Mouse (Mus musculus) left cerebral cortex, postnatal 4 days (tissue): Measurements from ENCODE around the gene Zfp846. TPM values are rescaled to one million over a fixed set of nuclear protein-coding genes. Genes with fewer than 3 reads are reported as not detected.
"Not testable (repeated sequence)": the region's sequence is repeated elsewhere in the genome, so short reads cannot be mapped to it uniquely, and the experiment has no call there.

Source experiments
- DNase-seq: peaks from one replicate; pipeline ENCODE4 v3.0.0-alpha.2; 2022
- intact Hi-C: fragments of 180-260 bp; cut with DNase I; formaldehyde crosslinking; loops from one replicate; pipeline ENCODE4 v1.15.1; 2025
- total RNA-seq, 2 experiments: library from RNA; stranded (reverse); gene quantifications; 2 replicates each; pipeline ENCODE4 v1.2.3; 2021

The Zfp846 gene
- total RNA-seq: 10 to 100 TPM; 44.4 to 51.5 TPM

DNA sequence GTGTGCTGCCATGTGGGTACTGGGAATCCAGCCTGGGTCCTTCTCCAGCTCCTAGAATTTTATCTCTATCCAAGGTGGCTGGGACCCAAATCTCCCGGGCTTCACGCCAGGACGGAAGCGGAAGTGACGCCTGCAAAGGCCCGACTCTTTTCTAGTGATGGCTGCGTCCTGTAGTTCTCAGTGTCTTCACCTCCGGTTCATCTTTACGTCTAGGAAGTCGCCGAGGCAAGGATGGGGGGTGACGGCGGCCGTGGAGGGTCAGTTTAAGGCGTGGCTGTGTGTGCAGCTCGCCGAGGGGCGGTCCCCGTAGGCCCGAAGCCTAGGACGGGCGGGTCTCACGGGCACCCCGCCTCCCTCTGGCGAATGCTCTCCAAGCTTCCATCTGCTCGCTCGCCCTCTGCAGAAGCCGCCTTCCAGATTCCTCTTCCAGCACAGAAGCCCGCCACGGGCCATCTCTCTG, at the start of gene Zfp846:
Gene Zfp846 (plus strand): TSS at position 117 of the 460 bp plus-strand sequence.
- intact Hi-C loops: loop anchor here (10.0 kb wide), 1 partner anchor 66 kb away; no protein-coding TSS in a partner anchor
- peak; percentile 98 for DNase-seq

- intact Hi-C loops: no loop called here
- DNase-seq: peak; percentile 14
Observed at GRCm38 (mm10) chr9:20534326-20534926, 46.7 kb upstream of the Zfp846 start.

DNA sequence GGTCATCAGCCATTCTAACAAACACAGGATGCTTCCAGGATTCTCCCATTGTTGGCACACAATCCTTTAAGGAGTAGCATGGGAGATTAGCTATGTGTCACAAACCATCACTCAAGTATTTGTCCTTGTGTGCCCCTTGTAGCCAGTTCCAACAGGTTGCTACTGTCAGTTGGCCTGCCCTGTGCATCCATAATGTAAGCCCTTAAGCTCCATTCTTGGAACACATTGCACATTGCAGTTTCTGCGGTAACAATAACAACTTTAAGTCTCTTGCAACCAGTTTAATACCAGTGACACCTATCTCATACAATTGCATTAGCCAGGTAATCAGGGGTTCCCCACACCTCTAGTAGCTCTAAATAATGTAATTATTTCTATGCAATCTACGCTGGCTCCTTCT, 44.5 kb upstream of the Zfp846 start:
- intact Hi-C loops: no loop called here
- no peak for DNase-seq

DNA sequence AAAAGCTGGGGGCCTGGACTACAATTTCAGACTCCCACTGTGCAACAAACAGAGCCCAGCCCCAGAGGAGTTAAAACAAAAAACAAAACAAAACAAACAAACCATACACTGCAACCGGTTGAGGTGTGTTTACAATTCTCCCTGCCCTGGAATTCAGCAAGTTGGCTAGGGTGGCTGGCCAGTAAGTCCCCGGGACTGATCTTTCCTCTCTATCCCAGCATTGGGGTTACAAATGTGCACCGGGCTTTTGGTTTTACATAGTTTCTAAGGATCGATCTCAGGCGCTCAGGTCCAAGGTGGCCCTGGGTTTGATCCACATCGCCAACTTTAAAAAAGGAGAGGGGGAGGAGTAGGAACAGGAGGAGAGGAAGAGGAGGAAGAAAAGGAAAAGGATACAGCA, 37.6 kb upstream of the Zfp846 start:
- DNase-seq: no peak
- intact Hi-C loops: no loop called here

DNA sequence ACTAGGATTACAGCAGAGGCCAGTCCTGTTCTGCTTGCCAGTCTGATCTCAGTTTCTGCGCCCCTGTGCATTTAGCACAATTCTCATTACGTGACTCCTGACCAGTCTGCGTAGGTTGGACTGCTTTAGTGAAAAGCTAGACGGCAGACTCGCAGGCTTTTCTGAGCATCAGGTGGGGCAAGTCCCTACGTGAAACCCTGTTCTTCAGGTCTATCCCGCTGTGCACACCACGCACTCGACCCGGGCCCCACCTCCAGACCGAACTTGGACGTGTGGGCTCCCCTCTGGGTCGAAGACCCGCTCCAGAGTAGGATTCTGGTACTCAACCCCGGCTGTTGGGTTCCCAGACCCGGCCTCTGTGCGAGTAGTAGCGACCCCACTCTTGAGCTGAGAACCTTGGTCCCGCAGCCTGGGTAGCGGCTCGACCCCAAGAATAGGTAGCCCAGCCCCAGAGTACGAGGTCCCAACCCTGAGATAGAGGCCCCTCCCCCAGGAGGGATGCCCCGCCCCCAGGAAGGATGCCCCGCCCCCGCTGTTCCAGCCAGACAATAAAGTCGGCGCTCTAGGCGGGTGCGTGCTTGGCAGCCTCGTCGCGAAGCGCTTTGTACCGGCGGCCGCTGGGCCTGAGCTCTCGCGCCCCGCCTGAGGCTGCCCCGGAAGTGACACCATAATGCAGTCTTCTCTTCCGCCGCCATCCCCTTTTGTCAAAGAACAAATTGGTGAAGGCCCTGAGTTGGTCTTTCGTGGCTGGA, 36.8 kb upstream of the Zfp846 start:
- DNase-seq: peak; percentile 87
- intact Hi-C loops: no loop called here

- no peak for DNase-seq
- intact Hi-C loops: no loop called here
Observed at GRCm38 (mm10) chr9:20545151-20545550, 35.9 kb upstream of the Zfp846 start.

DNA sequence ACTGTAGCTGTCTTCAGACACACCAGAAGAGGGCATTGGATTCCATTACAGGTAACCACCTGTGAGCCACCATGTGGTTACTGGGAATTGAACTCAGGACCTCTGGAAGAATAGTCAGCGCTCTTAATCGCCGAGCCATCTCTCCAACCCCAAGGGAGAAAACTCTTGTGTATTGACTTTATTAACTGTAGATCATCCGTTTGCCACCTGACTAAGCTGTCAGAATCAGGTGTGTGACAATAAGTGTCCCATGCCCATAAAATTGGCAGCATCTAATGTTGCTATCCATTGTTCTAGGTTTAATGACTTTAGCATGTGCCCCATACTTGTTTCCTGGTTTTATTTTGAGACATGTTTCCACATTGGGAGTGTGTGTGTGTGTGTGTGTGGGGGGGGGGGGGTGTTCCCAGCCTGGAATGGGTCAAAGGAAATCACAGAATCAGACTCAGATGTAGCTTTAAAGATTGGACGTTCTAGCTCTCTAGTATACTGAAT, 29.3 kb upstream of the Zfp846 start:
- no peak for DNase-seq
- intact Hi-C loops: no loop called here

DNA sequence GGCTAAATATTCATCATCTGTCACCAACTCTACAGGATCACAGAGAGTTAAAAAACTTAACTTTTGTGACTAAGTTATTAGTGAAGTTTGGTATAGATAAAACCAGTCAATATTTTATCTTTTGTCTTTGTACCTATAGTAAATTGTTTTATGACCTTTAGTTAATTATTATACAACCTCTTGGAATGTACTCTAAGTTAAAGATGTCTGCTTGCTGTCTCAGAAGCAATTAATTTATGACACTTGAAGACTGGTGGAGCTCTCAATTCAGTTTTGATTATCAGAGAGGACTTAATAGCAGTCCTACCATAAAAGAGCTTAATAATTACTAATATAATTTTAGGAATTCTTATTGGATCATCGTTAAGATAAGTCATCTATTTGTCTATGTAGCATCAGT, 28.4 kb upstream of the Zfp846 start:
- DNase-seq: no peak
- intact Hi-C loops: no loop called here

- intact Hi-C loops: no loop called here
- no peak for DNase-seq
Observed at GRCm38 (mm10) chr9:20562177-20562576, 18.9 kb upstream of the Zfp846 start.

GRCm38 (mm10) chr9:20565326-20566030, 15.6 kb upstream of the Zfp846 start:
- intact Hi-C loops, DNase-seq: not testable (repeated sequence)

DNA sequence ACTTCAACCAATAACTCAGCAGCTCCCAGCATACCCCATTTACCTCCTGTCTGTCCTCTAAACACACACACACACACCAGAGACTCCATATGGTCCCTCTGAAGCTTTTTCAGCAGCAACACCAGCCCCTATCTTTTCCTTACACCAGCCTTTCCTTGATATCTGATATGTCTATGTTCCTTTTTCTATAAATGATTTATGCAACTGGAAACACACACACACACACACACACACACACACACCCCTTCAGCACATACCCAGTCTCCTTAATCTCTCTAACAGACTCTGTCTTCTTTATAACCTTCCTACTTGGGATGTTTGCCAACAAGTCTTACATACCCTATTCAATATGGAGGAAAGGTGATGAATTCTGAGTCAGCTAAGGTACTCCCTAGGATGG, 10.0 kb upstream of the Zfp846 start:
- no peak for DNase-seq
- intact Hi-C loops: no loop called here

DNA sequence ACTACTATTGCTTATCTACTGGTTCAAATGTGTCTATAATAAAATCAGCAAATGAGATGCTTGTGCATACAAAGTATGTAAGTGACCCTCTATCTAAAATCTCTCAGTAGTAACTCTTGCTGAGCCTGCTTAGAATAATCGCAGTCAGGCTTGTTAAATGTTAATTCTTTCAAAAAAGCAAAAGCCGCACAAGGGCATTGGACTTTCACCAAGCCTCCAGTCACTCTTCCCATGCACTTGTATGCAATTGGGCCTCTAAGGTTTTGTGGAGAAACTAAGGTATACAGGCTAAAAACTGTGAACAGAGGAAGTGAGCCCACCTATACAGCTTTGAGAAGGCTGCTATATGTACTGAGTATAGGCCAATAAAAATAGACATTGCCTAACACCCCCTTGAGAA, 4.5 kb upstream of the Zfp846 start:
- DNase-seq: no peak
- intact Hi-C loops: no loop called here

DNA sequence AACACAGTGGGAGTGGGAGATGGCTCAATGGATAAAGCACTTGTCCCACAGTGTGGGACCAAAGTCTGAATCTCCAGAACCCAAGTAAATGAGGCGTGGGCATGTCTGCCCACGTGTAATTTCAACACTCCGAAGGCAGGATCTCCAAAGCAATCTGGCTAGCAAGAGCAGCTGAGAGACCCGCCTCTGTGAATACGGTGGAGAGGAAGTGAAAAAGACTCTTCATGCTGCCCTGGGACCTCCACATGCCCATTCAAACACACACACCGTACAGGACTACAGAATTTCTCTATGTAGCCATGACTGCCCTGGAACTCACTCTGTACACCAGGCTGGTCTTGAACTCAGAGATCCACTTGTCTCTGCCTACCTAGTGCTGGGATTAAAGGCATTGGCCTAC, 20.2 kb downstream of the Zfp846 start:
- no peak for DNase-seq
- intact Hi-C loops: no loop called here

DNA sequence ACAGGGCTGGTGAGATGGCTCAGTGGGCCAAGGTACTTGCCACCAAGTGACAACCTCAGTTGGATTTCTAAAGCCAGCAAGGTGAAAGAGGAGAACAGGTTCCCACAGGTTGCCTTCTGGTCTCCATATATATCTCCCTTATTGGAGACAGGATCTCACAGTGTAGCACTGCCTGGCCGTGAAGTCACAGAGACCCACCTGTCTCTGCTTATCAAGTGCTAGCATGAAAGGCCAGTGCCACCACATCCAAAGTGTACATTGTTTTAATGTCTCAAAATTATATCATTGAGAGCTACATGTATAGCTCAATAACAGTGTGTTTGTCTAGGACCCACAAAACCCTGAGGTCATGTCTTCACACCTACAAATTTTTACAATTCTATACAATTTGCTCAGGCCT, 25.2 kb downstream of the Zfp846 start:
- intact Hi-C loops: no loop called here
- no peak for DNase-seq

GRCm38 (mm10) chr9:20607100-20607974, 26.2 kb downstream of the Zfp846 start:
- peak; percentile 84 for DNase-seq
- intact Hi-C loops: no loop called here

DNA sequence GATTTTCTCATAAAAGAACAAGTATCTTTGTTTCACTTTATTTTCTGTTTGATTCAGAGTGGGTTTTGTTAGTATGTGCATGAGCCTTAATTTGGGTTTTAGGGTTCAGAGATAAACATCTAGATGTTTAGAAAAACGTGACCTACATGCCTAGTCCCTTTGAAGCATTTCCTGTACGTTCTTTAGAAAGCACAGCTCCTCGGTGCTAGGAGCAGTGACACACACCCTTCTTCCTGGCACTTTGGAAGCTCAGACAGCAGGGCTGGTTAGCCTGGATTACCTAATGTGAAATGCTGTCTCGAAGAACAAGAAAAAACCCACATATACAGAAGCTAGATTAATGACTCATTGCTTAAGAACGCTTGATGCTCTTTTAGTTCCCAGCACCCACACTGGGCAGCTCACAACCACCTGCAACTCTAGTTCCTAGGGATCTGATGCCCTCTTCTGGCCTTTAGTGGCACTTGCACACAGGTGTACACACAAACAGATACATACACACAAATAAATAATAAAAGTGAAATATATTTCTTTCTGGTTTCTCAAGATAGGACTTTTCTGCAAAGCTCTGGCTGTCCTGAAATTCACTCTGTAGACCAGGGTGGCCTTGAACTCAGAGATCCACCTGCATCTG, 28.9 kb downstream of the Zfp846 start:
- no peak for DNase-seq
- intact Hi-C loops: no loop called here

GRCm38 (mm10) chr9:20611976-20612375, 30.9 kb downstream of the Zfp846 start:
- DNase-seq: no peak
- intact Hi-C loops: no loop called here

- DNase-seq: no peak
- intact Hi-C loops: no loop called here
Observed at GRCm38 (mm10) chr9:20616685-20617084, 35.6 kb downstream of the Zfp846 start.

DNA sequence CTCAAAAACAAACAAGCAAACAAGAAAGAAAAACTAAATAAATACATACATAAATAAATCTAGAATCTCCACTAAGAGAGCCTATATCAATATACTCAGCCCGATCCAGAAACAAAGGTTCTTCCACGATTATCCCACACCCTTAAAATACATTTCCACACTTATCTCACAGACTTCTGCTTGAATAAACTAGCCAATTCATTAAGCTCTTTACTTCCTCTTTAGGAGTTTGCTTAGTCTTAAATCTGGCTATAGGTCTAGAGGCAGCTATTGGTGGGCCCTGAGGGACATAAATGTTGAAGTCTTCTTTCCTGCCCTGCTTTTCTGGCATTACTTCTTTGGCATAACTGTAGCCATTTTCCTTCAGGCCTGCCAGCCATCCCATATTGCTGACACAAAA, 50.2 kb downstream of the Zfp846 start:
- DNase-seq: no peak
- intact Hi-C loops: no loop called here

DNA sequence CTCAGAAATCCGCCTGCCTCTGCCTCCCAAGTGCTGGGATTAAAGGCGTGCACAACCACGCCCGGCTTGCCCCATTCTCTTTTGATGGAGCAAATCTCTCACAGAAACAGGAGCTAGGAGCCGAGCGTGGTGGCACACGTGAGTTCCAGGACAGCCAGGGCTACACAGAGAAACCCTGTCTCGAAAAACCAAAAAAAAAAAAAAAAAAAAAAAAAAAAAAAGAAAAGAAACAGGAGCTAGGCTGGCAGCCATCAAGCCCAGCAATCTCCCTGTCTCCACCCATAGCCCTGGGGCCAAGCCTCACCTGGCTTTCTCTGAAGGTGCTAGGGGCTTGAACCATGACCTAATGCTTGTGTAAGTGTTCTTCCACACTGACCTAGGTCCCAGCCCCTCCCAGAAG, 54.6 kb downstream of the Zfp846 start:
- DNase-seq, intact Hi-C loops: not testable (repeated sequence)
